Mouse (Mus musculus): ENCODE data around the gene Prpf4. TPM values are rescaled to one million over a fixed set of nuclear protein-coding genes. Genes with fewer than 3 reads are reported as not detected.
A peak's percentile ranks its signal among the peaks of the same experiment; 100 is the strongest.

Prpf4 gene
- polyA plus RNA-seq (2012; rRNA removed): 8.3 and 9.8 TPM in 2 replicates
- 9.0 and 10.3 TPM in 2 replicates for polyA plus RNA-seq (2014; fragmentation: Nextera tagmentation; extraction: Ambion mirVana)

DNA sequence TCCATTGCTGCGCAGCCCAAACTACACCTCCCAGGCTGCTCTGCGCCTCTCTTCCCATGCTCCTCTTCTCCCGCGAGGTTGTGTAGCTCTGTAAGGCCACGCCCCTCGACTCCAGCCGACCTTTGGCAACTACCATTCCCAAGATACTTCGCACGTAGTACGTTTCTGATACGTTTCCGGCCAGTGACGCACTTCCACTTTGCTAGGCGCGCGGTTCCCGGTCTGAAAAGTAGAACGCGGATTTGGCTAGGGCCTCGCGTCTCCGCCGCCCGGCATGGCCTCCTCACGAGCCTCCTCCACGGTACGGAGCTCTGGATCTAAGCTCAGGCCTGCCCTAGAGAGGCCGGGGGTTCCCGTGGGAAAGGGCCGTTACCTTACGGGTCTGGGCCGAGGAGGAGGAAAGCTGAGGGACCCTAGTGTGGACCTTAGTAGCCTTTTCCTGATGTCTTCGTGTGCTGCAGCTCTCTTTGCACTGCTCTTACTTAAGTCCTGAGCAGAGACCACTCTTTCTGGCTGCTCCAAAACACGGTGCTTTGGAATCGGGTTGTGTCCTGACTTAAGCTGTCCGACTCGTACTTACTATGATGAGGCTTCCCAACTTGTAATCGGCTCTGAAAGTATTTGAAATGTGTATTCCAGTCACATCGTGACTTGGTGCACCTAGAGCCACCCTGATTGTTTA, at the start of gene Prpf4, which contains the start of gene Cdc26:
TSS of gene Prpf4 (plus strand) at position 197 of the 682 bp plus-strand sequence.
TSS of gene Cdc26 (minus strand) at position 42 of the 682 bp plus-strand sequence.
- TF ChIP-seq CTCF (IDR thresholded peaks at IDR 0.05; ENCODE audit: low read depth): no peak
- TF ChIP-seq EP300 (IDR thresholded peaks at IDR 0.05; ENCODE audit: low read depth): peak; percentile 47; the same call in 1 of the 2 replicates
- Histone ChIP-seq H3K4me3 (ENCODE audit: insufficient read depth in 1 of 2, low read depth in 2 of 2, low read length in 2 of 2) (peak within 1 kb of the TSS; percentile 77 to 94), H3K27ac (peak within 1 kb of the TSS; percentile 89), H3K4me1 (replicated peaks; ENCODE audit: control insufficient read depth in 2 of 2, insufficient read depth in 2 of 2, low read length in 1 of 2) (peaks cover 7% of the 10 kb centered on the region in 2 experiments), H3K9ac (replicated peaks) (peak within 1 kb of the TSS; percentile 93), H3K9me3 (ENCODE audit: control insufficient read depth, low read length) (no peaks in the 10 kb centered on the region), H3K4me2 (ENCODE audit: low read depth) (peak within 1 kb of the TSS; percentile 90), H3K36me3 (replicated peaks; ENCODE audit: control insufficient read depth, insufficient read depth, low read depth) (peaks cover 21% of the 10 kb centered on the region), H3K27me3 (ENCODE audit: control insufficient read depth, insufficient read depth, low read length) (no peaks in the 10 kb centered on the region)
- WGBS (ENCODE audit: insufficient replicate concordance): under 1% methylated on average over 39 of the region's 39 CpGs
- peak; percentile 98 for ATAC-seq (ENCODE audit: insufficient read depth)
- peak; percentile 99 to 100 (median 99) for DNase-seq (ENCODE audit: low read depth in 3 of 3, low spot score in 3 of 3)

DNA sequence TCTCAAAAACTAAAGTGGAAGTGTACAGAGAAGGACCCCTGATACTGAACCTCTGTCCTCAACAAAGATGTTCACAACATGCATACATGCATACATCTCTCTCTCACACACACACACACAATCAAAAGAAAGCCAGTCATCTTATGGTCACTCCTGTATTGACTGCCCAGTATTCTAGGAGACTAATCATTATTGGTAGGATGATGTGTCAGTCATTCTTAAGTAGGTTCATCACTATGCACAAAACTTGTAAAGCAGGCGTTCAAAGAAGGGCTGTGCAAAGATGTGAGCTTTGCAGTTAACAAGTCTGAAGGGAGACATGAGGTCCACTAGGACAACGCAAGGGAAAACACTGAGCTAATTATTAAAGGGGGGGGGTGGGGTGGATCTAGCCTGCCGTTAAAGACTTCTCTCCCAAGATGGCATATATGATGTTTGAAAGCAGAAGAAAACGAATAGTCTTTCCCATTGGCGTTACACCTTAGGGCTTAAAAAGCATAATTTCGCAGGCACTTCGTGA, 49.3 kb upstream of the Prpf4 start:
- H3K4me1 ChIP-seq (replicated peaks; ENCODE audit: control insufficient read depth in 2 of 2, insufficient read depth in 2 of 2, low read length in 1 of 2): peaks cover 7 to 9% of the 10 kb centered on the region in 2 experiments
- 25% methylated on average over 7 of the region's 7 CpGs for WGBS (ENCODE audit: insufficient replicate concordance)
- no peak for ATAC-seq (ENCODE audit: insufficient read depth)
- no peak for DNase-seq (ENCODE audit: low read depth in 3 of 3, low spot score in 3 of 3)
- H3K27me3 ChIP-seq (ENCODE audit: control insufficient read depth, insufficient read depth, low read length): no peaks in the 10 kb centered on the region
- TF ChIP-seq EP300 (IDR thresholded peaks at IDR 0.05; ENCODE audit: low read depth) (no peak), CTCF (IDR thresholded peaks at IDR 0.05; ENCODE audit: low read depth) (no peak)
- H3K27ac ChIP-seq: peak overlapping the region; percentile 75
- H3K9ac ChIP-seq (replicated peaks): peak overlapping the region; percentile 83
- H3K4me3 ChIP-seq (ENCODE audit: insufficient read depth in 1 of 2, low read depth in 2 of 2, low read length in 2 of 2): peak overlapping the region; percentile 69 to 89
- peaks cover 6% of the 10 kb centered on the region; the same call in 1 of the 2 replicates for H3K36me3 ChIP-seq (replicated peaks; ENCODE audit: control insufficient read depth, insufficient read depth, low read depth)
- H3K4me2 ChIP-seq (ENCODE audit: low read depth): peak overlapping the region; percentile 96
- H3K9me3 ChIP-seq (ENCODE audit: control insufficient read depth, low read length): no peaks in the 10 kb centered on the region

DNA sequence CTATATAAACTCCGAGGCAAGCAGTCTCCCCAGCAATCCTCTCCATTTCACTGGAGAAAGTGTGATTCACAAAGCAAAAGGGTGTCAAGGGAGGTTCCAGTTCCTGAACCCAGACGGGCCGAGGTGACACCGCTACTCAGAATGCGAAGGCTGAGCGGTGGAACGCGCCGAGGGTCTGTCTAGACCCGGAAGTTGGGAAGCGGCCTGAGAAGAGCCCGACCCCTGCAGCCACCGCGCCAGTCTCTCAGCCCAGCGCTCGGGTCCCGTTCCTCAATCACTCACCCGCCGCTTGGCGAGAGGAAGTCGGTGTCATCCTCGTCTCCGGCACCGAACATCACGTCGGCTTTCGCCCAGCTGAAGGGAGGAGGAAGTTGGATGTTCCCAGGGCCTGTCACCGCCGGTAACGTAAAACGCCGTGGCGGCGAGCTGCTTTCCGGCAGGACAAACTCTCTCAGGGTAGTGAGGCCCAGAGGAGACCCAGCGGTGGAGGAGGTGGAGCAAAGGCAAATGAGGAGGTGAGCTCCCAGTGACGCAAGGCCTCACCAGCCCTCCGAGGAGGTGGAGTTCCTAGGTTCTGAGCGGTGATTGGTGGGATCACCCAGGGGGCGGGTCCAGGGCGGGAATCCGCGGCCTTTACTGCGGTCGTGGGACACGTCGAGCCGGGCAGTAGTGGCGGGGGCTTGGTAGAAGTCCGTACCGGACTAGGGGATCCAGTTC, 48.4 kb upstream of the Prpf4 start, which contains the start of the genes Fkbp15 and Slc31a1:
TSS of gene Fkbp15 (minus strand) at position 461 of the 717 bp plus-strand sequence.
TSS of gene Slc31a1 (plus strand) at position 640 of the 717 bp plus-strand sequence.
- TF ChIP-seq EP300 (IDR thresholded peaks at IDR 0.05; ENCODE audit: low read depth) (no peak), CTCF (IDR thresholded peaks at IDR 0.05; ENCODE audit: low read depth) (no peak; the same call in 1 of the 2 replicates)
- Histone ChIP-seq H3K27me3 (ENCODE audit: control insufficient read depth, insufficient read depth, low read length) (no peaks in the 10 kb centered on the region), H3K9me3 (ENCODE audit: control insufficient read depth, low read length) (no peaks in the 10 kb centered on the region), H3K4me3 (ENCODE audit: insufficient read depth in 1 of 2, low read depth in 2 of 2, low read length in 2 of 2) (peak within 1 kb of the TSS; percentile 89 to 90), H3K4me1 (replicated peaks; ENCODE audit: control insufficient read depth in 2 of 2, insufficient read depth in 2 of 2, low read length in 1 of 2) (peaks cover 7 to 13% of the 10 kb centered on the region in 2 experiments), H3K36me3 (replicated peaks; ENCODE audit: control insufficient read depth, insufficient read depth, low read depth) (peaks cover 6% of the 10 kb centered on the region; the same call in 1 of the 2 replicates), H3K4me2 (ENCODE audit: low read depth) (peak within 1 kb of the TSS; percentile 96), H3K27ac (peak within 1 kb of the TSS; percentile 75), H3K9ac (replicated peaks) (peak within 1 kb of the TSS; percentile 85)
- DNase-seq (ENCODE audit: low read depth in 3 of 3, low spot score in 3 of 3): peak; percentile 98 to 99 (median 99)
- WGBS (ENCODE audit: insufficient replicate concordance): under 1% methylated on average over 51 of the region's 51 CpGs
- peak; percentile 99 for ATAC-seq (ENCODE audit: insufficient read depth)

DNA sequence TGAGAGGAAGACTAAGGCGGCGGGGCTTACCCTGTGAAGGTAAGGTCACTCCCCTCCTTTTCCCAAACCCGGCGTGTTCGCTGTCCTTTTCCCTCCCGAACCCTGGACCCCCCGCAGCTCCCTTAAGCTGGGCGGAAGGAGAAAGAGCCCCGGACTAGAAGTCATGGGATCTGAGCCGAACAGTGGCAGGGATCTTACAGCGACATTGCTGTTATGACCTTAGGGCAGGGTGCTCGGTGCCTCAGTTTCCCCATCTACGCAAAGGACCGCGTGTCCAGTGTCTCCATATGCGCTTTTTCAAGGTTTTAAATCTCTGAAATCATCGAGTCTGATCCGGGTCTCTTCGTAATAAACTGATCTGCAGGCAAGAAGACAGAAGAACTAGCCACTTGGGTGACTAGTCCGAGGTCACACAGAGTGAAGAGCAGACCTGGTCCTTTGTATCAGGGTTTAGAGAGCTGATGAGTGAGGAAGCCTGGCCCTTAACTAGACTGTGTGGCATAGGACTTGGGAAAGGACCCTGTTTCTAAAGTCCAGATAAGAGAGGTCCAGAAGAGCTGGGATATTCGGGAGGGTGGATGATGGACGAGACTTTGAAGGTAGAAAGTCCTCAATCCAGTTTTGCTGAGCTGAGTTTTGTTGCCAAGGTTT, 47.7 kb upstream of the Prpf4 start:
- TF ChIP-seq EP300 (IDR thresholded peaks at IDR 0.05; ENCODE audit: low read depth) (no peak), CTCF (IDR thresholded peaks at IDR 0.05; ENCODE audit: low read depth) (no peak)
- Histone ChIP-seq H3K9ac (replicated peaks) (peak overlapping the region; percentile 85), H3K9me3 (ENCODE audit: control insufficient read depth, low read length) (no peaks in the 10 kb centered on the region), H3K36me3 (replicated peaks; ENCODE audit: control insufficient read depth, insufficient read depth, low read depth) (peaks cover 6% of the 10 kb centered on the region; the same call in 1 of the 2 replicates), H3K27me3 (ENCODE audit: control insufficient read depth, insufficient read depth, low read length) (no peaks in the 10 kb centered on the region), H3K27ac (peak overlapping the region; percentile 38), H3K4me2 (ENCODE audit: low read depth) (peak overlapping the region; percentile 75), H3K4me3 (ENCODE audit: insufficient read depth in 1 of 2, low read depth in 2 of 2, low read length in 2 of 2) (peak overlapping the region; percentile 89 to 90), H3K4me1 (replicated peaks; ENCODE audit: control insufficient read depth in 2 of 2, insufficient read depth in 2 of 2, low read length in 1 of 2) (peaks cover 7 to 18% of the 10 kb centered on the region in 2 experiments)
- under 1% methylated on average over 22 of the region's 22 CpGs for WGBS (ENCODE audit: insufficient replicate concordance)
- ATAC-seq (ENCODE audit: insufficient read depth) (peak; percentile 42), DNase-seq (ENCODE audit: low read depth in 3 of 3, low spot score in 3 of 3) (no peak)
